Mouse (Mus musculus) myocyte (in vitro differentiated cells): ENCODE results near the gene Sorcs2. TPM values are rescaled to one million over a fixed set of nuclear protein-coding genes. Genes with fewer than 3 reads are reported as not detected.
A peak's percentile ranks its signal among the peaks of the same experiment; 100 is the strongest.

ENCODE experiments used
- H3K27me3 ChIP-seq: one replicate; pipeline ENCODE4 v1.6.1; 2011; ENCODE audit not compliant: control insufficient read depth, insufficient read depth, insufficient read length
- H3K36me3 ChIP-seq: one replicate; pipeline ENCODE4 v1.6.1; 2011; ENCODE audit not compliant: control insufficient read depth, insufficient read depth
- H3K4me2 ChIP-seq: one replicate; pipeline ENCODE4 v1.6.1; 2011; ENCODE audit warnings: low read depth, control low read depth
- H3K4me3 ChIP-seq: one replicate; pipeline ENCODE4 v1.5.1; 2011; ENCODE audit warnings: mild to moderate bottlenecking, control low read depth, moderate library complexity
- H3K79me2 ChIP-seq: one replicate; pipeline ENCODE4 v1.6.1; 2011; ENCODE audit not compliant: control insufficient read depth, insufficient read depth
- H3ac ChIP-seq: one replicate; pipeline ENCODE4 v1.6.1; 2011; ENCODE audit not compliant: control insufficient read depth, insufficient read length
- CEBPB ChIP-seq: IDR thresholded peaks from 2 replicates; pipeline ENCODE4 v1.6.1; 2011; ENCODE audit warnings: mild to moderate bottlenecking, moderate library complexity; ENCODE audit not compliant: poor library complexity, insufficient read depth, severe bottlenecking
- E2F4 ChIP-seq: IDR thresholded peaks from one replicate; pipeline ENCODE4 v1.6.1; 2011; ENCODE audit warnings: mild to moderate bottlenecking, control low read depth, moderate library complexity; ENCODE audit not compliant: insufficient read depth
- MAX ChIP-seq: IDR thresholded peaks from one replicate; pipeline ENCODE4 v1.6.1; 2011; ENCODE audit warnings: low read depth, mild to moderate bottlenecking, control low read depth
- MYOD1 ChIP-seq, 3 experiments: IDR thresholded peaks; one replicate each; pipeline ENCODE4 v1.6.1; 2011; ENCODE audit warnings: control low read depth in 2 of 3, low read depth in 2 of 3, mild to moderate bottlenecking in 2 of 3, moderate library complexity in 1 of 3; ENCODE audit not compliant: insufficient read length in 2 of 3, control insufficient read depth in 1 of 3
- MYOG ChIP-seq, 3 experiments: IDR thresholded peaks; one replicate each; pipeline ENCODE4 v1.6.1; 2011; ENCODE audit warnings: control low read depth in 2 of 3, low read depth in 2 of 3, mild to moderate bottlenecking in 2 of 3; ENCODE audit not compliant: insufficient read length in 2 of 3, control insufficient read depth in 1 of 3, insufficient read depth in 1 of 3
- POLR2A ChIP-seq: IDR thresholded peaks from one replicate; pipeline ENCODE4 v1.6.1; 2011; ENCODE audit warnings: low read depth, mild to moderate bottlenecking, control low read depth, moderate library complexity; ENCODE audit not compliant: insufficient read length
- POLR2AphosphoS2 ChIP-seq: IDR thresholded peaks from one replicate; pipeline ENCODE4 v1.6.1; 2011; ENCODE audit warnings: low read depth, control low read depth; ENCODE audit not compliant: insufficient read length
- REST ChIP-seq: IDR thresholded peaks from one replicate; pipeline ENCODE4 v1.6.1; 2011; ENCODE audit warnings: mild to moderate bottlenecking, control low read depth, moderate library complexity; ENCODE audit not compliant: insufficient read depth, insufficient read length
- SRF ChIP-seq: IDR thresholded peaks from one replicate; pipeline ENCODE4 v1.6.1; 2011; ENCODE audit warnings: low read depth; ENCODE audit not compliant: control insufficient read depth, insufficient read length
- TCF12 ChIP-seq: IDR thresholded peaks from one replicate; pipeline ENCODE4 v1.6.1; 2011; ENCODE audit warnings: mild to moderate bottlenecking, control low read depth; ENCODE audit not compliant: poor library complexity, insufficient read depth, severe bottlenecking
- TCF3 ChIP-seq: IDR thresholded peaks from one replicate; pipeline ENCODE4 v1.6.1; 2011; ENCODE audit warnings: low read depth, control low read depth; ENCODE audit not compliant: insufficient read length
- USF1 ChIP-seq: IDR thresholded peaks from one replicate; pipeline ENCODE4 v1.6.1; 2011; ENCODE audit warnings: low read depth, mild to moderate bottlenecking, control low read depth, moderate library complexity
- polyA plus RNA-seq: library from polyadenylated mRNA; unstranded; fragments of >200 nt; fragmentation: generic; extraction: Trizol; gene quantifications from one replicate; pipeline ENCODE4 v1.2.1, GENCODE M21; 2012; ENCODE audit warnings: missing spikeins

Sorcs2 gene
- polyA plus RNA-seq, 1 experiment, result 58.2 TPM

DNA sequence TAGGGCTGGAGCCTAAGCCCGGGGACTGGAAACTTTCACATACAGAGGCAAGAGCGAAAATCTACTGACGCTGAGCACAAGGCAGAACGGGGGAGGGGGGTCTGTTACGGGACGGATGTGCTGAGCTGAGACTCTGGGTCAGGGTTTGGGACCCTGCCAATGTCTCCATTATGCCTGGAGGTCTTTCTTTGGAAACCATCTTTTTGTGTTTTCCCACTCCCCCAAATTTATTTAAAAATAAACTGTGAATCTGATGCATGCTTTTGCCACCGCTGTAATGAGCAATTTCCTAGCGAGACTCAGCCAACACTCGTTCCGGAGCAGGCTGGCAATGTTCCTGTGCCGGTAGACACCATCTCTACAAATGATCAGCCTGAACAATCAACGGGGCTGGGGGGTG is 137.1 kb downstream of the Sorcs2 start:
- Histone ChIP-seq H3ac (no peak overlapping the region), H3K4me2 (no peak overlapping the region), H3K36me3 (no peaks in the 10 kb centered on the region), H3K4me3 (no peak overlapping the region), H3K79me2 (peaks cover 11% of the 10 kb centered on the region), H3K27me3 (no peaks in the 10 kb centered on the region)
- no peak for TF ChIP-seq MYOG (IDR thresholded peaks at IDR 0.05; ENCODE audit: control insufficient read depth in 1 of 3, insufficient read depth in 1 of 3, insufficient read length in 2 of 3, low read depth in 2 of 3)
- TF ChIP-seq REST, result no peak
- no peak for TF ChIP-seq E2F4
- TF ChIP-seq TCF12, result no peak
- TF ChIP-seq CEBPB, result no peak
- no peak for TF ChIP-seq TCF3
- no peak for TF ChIP-seq MAX
- no peak for TF ChIP-seq MYOD1 (IDR thresholded peaks at IDR 0.05; ENCODE audit: control insufficient read depth in 1 of 3, insufficient read length in 2 of 3, low read depth in 2 of 3)
- TF ChIP-seq SRF, result no peak
- TF ChIP-seq POLR2A, result no peak
- no peak for TF ChIP-seq POLR2AphosphoS2
- no peak for TF ChIP-seq USF1

DNA sequence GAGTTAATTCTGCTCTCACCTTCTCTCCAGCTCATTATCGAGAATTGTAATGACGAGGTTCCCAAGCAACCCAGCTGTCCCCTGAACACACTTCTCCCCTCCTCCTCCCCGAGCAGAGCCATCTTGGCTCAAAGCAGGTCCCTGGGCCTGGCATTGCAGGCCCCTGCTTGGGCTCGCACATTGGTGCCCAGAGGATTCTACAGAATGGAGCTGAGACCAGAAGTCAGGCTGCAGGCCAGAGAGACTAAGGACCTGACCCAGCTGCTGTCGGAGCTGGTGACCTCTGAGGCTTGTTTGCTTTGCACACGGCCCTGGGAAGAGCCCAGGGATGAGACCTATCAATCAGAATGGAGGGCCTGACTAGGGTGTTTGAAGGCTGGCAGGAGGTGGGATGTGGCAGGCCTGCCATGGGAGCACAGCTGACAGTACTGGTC is 138.2 kb downstream of the Sorcs2 start:
- no peak overlapping the region for H3ac ChIP-seq
- peaks cover 11% of the 10 kb centered on the region for H3K79me2 ChIP-seq
- TF ChIP-seq POLR2AphosphoS2, result no peak
- no peak for TF ChIP-seq TCF3
- TF ChIP-seq E2F4, result no peak
- no peak for TF ChIP-seq SRF
- no peak for TF ChIP-seq CEBPB
- TF ChIP-seq REST, result no peak
- no peak for TF ChIP-seq TCF12
- no peak for TF ChIP-seq USF1
- TF ChIP-seq POLR2A, result no peak
- no peak for TF ChIP-seq MAX
- TF ChIP-seq MYOD1 (IDR thresholded peaks at IDR 0.05; ENCODE audit: control insufficient read depth in 1 of 3, insufficient read length in 2 of 3, low read depth in 2 of 3), result no peak
- no peak for TF ChIP-seq MYOG (IDR thresholded peaks at IDR 0.05; ENCODE audit: control insufficient read depth in 1 of 3, insufficient read depth in 1 of 3, insufficient read length in 2 of 3, low read depth in 2 of 3)
- H3K4me3 ChIP-seq, result no peak overlapping the region
- H3K27me3 ChIP-seq, result no peaks in the 10 kb centered on the region
- H3K4me2 ChIP-seq, result no peak overlapping the region
- H3K36me3 ChIP-seq, result no peaks in the 10 kb centered on the region

DNA sequence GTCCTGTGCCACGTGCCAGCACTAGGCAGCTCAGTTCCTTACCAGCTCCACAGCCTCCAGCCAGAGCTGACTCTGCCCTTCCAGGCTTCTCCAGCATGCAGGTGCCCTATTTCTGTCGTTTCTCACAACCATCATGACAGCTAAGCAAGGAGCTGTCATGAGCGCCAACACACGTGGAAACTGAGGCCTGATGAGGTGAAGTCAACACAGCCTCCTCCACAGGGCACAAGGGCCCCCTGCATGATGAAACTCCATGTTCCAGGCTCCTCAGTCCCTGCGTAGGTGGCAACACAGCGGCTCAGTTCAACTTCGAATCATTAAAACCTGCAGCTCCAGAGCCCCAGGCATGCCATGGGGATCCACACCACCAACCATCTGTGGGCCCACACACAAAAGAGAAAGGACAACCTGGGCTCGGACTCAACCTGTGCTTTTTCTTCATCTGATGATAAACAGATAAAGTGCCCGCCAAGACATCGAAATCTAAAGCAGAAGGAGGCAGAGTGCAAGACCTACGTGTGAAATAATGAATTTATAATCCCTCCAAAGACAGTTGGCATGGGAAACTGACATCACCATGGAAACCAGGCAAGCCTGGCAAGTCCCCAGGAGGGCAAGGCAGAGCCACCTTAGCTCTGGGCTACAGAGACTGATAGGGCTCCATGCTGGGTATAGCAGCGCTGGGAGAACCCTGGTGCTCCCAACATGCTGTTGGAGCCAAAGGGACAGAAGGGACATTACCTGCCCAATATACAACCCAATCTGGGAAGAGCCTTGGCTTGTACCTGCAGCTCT is 139.4 kb downstream of the Sorcs2 start:
- TF ChIP-seq REST (no peak), E2F4 (no peak), TCF3 (no peak), MYOD1 (IDR thresholded peaks at IDR 0.05; ENCODE audit: control insufficient read depth in 1 of 3, insufficient read length in 2 of 3, low read depth in 2 of 3) (no peak), SRF (no peak), TCF12 (no peak), POLR2A (no peak), USF1 (no peak), POLR2AphosphoS2 (no peak), MAX (no peak), MYOG (IDR thresholded peaks at IDR 0.05; ENCODE audit: control insufficient read depth in 1 of 3, insufficient read depth in 1 of 3, insufficient read length in 2 of 3, low read depth in 2 of 3) (no peak), CEBPB (no peak)
- no peak overlapping the region for H3K4me3 ChIP-seq
- H3K4me2 ChIP-seq, result no peak overlapping the region

DNA sequence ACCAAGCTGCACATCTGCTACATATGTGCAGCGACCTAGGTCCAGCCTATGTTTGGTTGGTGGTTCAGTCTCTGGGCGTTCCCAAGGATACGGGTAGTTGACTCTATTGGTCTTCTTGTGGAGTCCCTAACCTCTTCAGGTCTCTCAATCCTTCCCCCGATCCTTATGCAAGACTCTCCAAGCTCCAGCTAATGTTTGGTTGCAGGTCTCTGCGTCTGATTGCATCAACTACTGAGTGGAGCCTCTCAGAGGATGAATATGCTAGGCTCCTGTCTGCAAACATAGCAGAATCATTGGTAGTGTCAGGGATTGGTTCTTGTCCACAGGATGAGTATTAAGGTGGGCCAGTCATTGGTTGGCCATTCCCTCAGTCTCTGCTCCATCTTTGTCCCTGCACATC is 140.9 kb downstream of the Sorcs2 start:
- no peak for TF ChIP-seq POLR2A
- TF ChIP-seq CEBPB, result peak; percentile 95
- Histone ChIP-seq H3K4me2 (no peak overlapping the region), H3ac (no peak overlapping the region), H3K27me3 (no peaks in the 10 kb centered on the region), H3K79me2 (peaks cover 11% of the 10 kb centered on the region), H3K4me3 (no peak overlapping the region), H3K36me3 (no peaks in the 10 kb centered on the region)

More for the DNA sequence above, 139.4 kb downstream of the Sorcs2 start:
- Histone ChIP-seq H3ac (no peak overlapping the region), H3K79me2 (peaks cover 11% of the 10 kb centered on the region), H3K36me3 (no peaks in the 10 kb centered on the region), H3K27me3 (no peaks in the 10 kb centered on the region)
